Mouse (Mus musculus) adrenal gland, postnatal 14 days (tissue): ENCODE results near the gene Tsga10. TPM values are rescaled to one million over a fixed set of nuclear protein-coding genes. Genes with fewer than 3 reads are reported as not detected.
A peak's percentile ranks its signal among the peaks of the same experiment; 100 is the strongest.
"Not testable (repeated sequence)": the region's sequence is repeated elsewhere in the genome, so short reads cannot be mapped to it uniquely, and the experiment has no call there.

Source experiments
- DNase-seq: peaks from one replicate; pipeline ENCODE4 v3.0.0; 2021; ENCODE audit warnings: mixed read lengths
- total RNA-seq: library from RNA; stranded (reverse); gene quantifications from 2 replicates; pipeline ENCODE4 v1.2.3, GENCODE M21; 2021

Gene Tsga10
- total RNA-seq, 1 experiment from 2014 or later, result 5.2 TPM

DNA sequence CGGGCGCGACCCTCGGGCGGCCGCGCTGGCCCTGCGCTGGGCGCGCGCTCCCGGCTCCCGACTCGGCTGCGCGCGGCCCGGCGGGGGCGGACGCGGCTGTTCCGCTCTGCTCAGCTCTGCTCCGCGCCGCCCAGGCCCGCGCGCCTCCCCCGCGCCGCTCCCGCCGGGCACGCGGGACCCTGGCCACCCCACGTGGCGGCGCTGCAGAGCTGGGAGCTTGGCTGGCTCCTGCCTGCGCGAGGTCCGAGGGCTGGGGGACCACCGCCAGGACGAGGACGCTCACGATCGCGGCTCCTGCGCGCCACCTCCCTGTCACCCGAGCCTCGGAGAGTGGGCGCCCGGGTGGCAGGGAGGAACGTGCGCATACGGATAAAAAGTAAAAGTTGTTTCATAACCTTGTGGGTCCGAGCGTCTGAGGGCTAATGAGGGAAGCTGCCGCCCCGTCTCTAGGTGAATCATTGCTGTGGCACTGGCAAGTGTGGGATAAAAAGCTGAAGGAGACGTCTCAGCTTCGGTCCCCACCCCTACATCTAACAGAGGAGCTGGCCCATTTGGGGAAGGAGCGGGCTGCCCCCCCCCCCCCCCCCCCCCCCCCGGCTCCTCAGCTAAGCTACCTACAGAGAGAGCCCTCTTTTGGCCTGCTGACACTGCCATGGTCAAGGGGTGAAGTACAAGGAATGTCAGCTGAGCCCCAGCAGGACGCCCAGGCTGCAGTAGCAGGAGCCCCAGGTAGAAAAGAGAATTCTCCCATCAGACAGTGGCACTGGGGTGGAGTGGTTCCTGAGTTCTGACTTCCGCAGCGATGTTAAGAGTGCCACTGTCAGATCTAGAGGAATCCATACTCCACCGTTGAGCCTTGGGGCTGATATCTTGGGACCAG lies 146.2 kb downstream of the Tsga10 start, which contains the start of gene 2010300C02Rik:
TSS of gene 2010300C02Rik (minus strand) at position 325 of the 880 bp plus-strand sequence.
- DNase-seq, result peak; percentile 85

GRCm38 (mm10) chr1:37719030-37719723 lies 147.1 kb downstream of the Tsga10 start:
- no peak for DNase-seq

DNA sequence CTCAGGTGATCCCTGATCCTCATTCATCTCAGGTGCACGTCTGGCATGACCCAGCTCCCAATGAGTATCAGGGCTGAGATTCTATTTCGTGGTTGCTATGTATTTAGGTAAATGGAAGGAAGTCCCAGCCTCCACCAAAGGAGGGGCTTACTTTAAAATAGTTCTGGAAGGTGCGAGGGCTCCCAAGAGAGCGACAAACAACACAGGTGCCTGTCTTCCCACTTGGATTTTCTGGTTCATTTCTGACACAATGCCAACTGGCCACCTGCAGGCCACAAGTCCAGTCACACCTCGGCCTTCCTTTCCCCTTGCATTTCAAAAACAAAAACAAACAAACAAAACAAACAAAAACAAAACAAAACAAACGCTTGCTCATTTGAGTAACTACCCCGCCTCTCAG lies 147.7 kb downstream of the Tsga10 start:
- DNase-seq, result no peak

DNA sequence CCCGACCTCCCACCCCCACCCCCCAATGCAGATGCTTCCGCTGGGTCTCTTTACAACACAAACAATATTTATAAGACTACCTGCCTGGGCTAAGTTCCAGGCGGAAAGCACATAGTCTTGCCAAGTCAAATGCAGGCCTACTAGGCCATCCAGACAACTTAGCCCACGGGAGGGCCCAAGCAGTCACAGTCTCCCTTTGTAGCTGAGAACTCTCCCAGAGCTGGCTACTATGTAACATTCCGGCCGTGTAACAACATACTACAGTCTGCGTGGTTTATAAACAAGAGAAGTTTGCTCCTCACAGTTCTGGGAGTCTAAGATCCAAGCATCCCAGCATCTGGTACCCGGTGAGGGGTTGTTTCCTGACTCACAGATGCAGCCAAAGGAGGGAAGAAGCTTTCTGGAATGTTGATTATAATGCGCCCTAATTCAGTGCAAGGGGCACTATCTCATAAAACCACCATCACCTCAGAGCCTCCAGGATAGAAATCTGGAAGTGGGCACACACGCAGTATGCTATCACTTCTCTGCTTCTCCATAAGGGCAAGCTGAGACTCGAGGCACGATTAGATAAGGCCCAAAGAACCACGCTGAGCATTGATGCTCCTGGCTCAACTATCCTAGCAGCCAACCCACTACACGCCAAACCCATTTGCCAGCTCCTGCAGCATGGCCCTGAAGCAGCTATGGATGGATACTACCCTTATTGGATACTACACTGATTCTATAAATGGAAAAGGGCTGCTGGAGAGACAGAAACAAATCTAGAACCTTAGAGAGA lies 148.6 kb downstream of the Tsga10 start:
- no peak for DNase-seq

DNA sequence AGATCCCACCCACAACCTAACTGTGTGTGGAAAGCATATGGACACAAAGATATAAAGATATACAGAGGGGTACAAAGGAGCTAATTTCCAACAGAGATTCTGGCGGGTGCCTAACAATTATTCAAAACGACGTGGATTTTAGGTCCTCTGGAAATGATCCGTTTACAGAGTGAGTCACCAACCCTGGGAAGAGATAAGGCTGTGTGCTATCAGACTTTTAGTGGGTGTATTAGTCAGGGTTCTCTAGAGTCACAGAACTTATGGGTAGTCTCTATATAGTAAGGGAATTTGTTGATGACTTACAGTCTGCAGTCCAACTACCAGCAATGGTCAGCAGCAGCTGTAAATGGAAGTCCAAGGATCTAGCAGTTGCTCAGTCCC lies 153.9 kb downstream of the Tsga10 start:
- DNase-seq, result not testable (repeated sequence)

- DNase-seq, result no peak
Measured at GRCm38 (mm10) chr1:37711596-37712356, 154.5 kb downstream of the Tsga10 start.

- no peak for DNase-seq
Measured at GRCm38 (mm10) chr1:37711082-37711481, 155.1 kb downstream of the Tsga10 start.

- DNase-seq, result no peak
Measured at GRCm38 (mm10) chr1:37709736-37710135, 156.5 kb downstream of the Tsga10 start.

GRCm38 (mm10) chr1:37708270-37708955 lies 157.8 kb downstream of the Tsga10 start:
- DNase-seq, result no peak

Other genes starting within 250 kb of the Tsga10 start
- 3.1 and 3.2 TPM in 2 replicates for gene 2010300C02Rik, start 146.3 kb downstream of the Tsga10 start, total RNA-seq
- 18.4 and 19.3 TPM in 2 replicates for gene Lipt1, start 5.3 kb upstream of the Tsga10 start, total RNA-seq
- gene Mitd1, start 24.0 kb upstream of the Tsga10 start, total RNA-seq, result 13.1 and 17.5 TPM in 2 replicates
- gene Mrpl30, start 24.0 kb upstream of the Tsga10 start, total RNA-seq, result 308 and 342 TPM in 2 replicates
- gene Lyg2, start 50.1 kb upstream of the Tsga10 start, total RNA-seq, result not detected in 2 replicates
- not detected in 2 replicates for gene Lyg1, start 91.3 kb upstream of the Tsga10 start, total RNA-seq
- 68.2 and 69.0 TPM in 2 replicates for gene Txndc9, start 131.5 kb upstream of the Tsga10 start, total RNA-seq
- gene Eif5b, start 131.6 kb upstream of the Tsga10 start, total RNA-seq, result 45.0 and 48.2 TPM in 2 replicates